Mouse (Mus musculus) lung, postnatal 0 days (tissue): Measurements from ENCODE around the gene Bola2.

Experiments used
- CTCF ChIP-seq: IDR thresholded peaks from 2 replicates; pipeline ENCODE4 v1.5.1; 2016; ENCODE audit warnings: antibody characterized with exemption, mild to moderate bottlenecking
- EP300 ChIP-seq: IDR thresholded peaks from 2 replicates; pipeline ENCODE4 v1.6.1; 2016; ENCODE audit warnings: antibody characterized with exemption, mild to moderate bottlenecking, control low read depth

GRCm38 (mm10) chr7:126746066-126746465 lies 50.9 kb downstream of the Bola2 start:
- TF ChIP-seq CTCF, result no peak
- no peak for TF ChIP-seq EP300
